Mouse (Mus musculus) cortical plate, adult 2 months (tissue): ENCODE data around the gene Rab28.

Experiments used
- CTCF ChIP-seq: fragments of 200-500 bp; IDR thresholded peaks from 2 replicates; pipeline ENCODE4 v1.5.1; 2011; ENCODE audit warnings: mild to moderate bottlenecking, control low read depth, low read length; ENCODE audit not compliant: insufficient read depth; ENCODE audit errors: extremely low read depth
- POLR2A ChIP-seq: fragments of 200-500 bp; IDR thresholded peaks from 2 replicates; pipeline ENCODE4 v1.6.1; 2011; ENCODE audit warnings: mild to moderate bottlenecking, low read length, control low read depth; ENCODE audit not compliant: insufficient read depth; ENCODE audit errors: extremely low read depth

DNA sequence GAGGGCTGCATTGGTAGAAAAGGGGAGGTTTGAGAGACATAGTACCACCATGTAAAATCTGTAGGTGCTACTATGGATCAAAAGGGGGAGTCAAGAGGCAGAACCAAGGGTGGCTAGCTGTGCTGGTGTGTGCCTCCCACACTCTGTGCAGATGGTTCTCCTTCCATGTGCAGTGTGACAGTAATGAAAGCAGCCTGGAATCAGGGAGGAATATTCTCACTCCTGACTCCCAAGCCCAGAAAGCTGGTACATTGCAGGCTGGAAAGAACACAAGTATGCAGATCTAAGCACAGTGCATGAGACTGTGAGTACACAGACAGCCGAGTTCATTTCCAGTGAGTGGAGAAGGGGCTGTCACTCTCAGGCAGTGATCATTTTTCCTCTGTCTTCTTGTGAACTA lies 89.0 kb downstream of the Rab28 start:
- TF ChIP-seq POLR2A (no peak), CTCF (no peak)
